Mouse (Mus musculus) liver, postnatal 0 days (tissue): ENCODE data around the gene Gm9964.

Experiments used
- CTCF ChIP-seq: sonication (generic); IDR thresholded peaks from 2 replicates; pipeline ENCODE4 v1.5.1; 2016; ENCODE audit warnings: antibody characterized with exemption, low read depth
- EP300 ChIP-seq: IDR thresholded peaks from 2 replicates; pipeline ENCODE4 v1.6.1; 2016; ENCODE audit warnings: antibody characterized with exemption, low read depth, mild to moderate bottlenecking

DNA sequence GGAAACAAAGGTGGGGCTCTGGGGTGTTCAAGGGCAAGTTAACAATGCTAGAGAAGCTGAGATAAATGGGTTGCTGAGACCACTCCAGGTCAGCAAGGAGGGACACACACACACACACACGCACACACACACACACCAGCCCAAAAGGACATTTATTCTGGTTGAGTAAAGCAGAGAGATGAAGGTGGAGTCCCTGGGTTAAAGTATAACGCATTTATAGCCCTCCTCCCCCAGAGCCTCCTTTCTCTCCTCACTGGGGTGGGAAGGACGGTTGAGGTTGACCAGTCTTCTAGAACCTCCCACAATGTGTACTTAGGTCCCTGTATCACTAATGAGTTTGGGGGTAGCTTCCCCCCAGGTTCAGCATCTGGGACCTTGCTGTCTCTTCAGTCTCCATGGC lies 4.6 kb downstream of the Gm9964 start:
- TF ChIP-seq CTCF (no peak), EP300 (no peak)
